Mouse (Mus musculus): ENCODE data around the gene Muc5ac. TPM values are rescaled to one million over a fixed set of nuclear protein-coding genes. Genes with fewer than 3 reads are reported as not detected.

Gene Muc5ac
- total RNA-seq (2014; rRNA removed) (not detected in 2 replicates), polyA plus RNA-seq (2015; fragmentation: Nextera tagmentation; extraction: Ambion mirVana) (not detected in 2 replicates)

DNA sequence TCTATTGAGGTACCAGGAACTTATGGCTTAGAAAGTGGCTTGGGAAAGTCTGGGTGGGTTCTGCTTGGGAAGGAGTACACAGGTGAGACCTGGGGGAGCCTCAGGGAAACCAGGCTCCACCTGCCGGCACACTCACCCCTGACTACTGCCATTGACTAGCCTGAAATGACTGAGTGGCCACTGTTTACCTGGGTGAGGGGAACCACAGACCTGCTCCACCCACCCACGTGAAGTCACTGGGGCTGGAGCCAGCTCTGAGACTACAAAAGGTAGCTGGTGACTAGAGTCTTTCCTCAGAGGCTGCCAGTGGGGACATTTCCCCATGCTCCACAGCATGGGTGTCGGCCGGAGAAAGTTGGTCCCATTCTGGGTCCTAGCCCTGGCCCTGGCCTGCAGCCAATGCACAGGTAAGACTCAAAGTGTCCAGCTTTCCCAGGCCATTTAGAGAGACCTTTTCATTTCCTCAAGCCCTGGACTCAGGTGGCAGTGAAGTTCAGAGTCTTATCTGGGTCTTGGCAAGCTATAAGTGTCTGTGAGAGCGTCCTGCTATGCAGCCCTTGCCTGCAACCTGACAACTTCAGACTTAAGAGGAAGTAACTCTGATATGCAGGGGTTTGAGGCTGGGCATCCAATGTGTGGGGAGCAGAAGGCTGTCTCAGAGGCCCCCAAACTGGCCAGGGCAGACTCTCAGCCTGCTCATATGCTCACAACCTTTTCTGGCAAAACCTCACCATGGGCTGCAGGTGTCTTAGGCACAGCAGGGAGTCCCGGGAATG is at the start of gene Muc5ac:
Gene Muc5ac (plus strand): TSS at position 296 of the 776 bp plus-strand sequence.
- no peak within 1 kb of the TSS for H3K9ac ChIP-seq (replicated peaks; ENCODE audit: low read length)
- no peaks in the 10 kb centered on the region for H3K27me3 ChIP-seq (ENCODE audit: insufficient read depth, low read length)
- no peaks in the 10 kb centered on the region for H3K4me1 ChIP-seq (ENCODE audit: insufficient read depth, low read length)
- WGBS: 92% methylated on average over 6 of the region's 6 CpGs
- no peak for ATAC-seq
- no peaks in the 10 kb centered on the region for H3K36me3 ChIP-seq (ENCODE audit: insufficient read depth, low read length)
- no peak within 1 kb of the TSS for H3K4me3 ChIP-seq (ENCODE audit: low read length)
- no peaks in the 10 kb centered on the region for H3K9me3 ChIP-seq (ENCODE audit: low read length)
- H3K4me2 ChIP-seq (ENCODE audit: low read depth, low read length): no peak within 1 kb of the TSS
- no peak for DNase-seq (ENCODE audit: low spot score)
- no peak within 1 kb of the TSS for H3K27ac ChIP-seq
- no peak for TF ChIP-seq CTCF (IDR thresholded peaks at IDR 0.05; ENCODE audit: low read depth)

- no peak for ATAC-seq
These were observed 41.2 kb upstream of the Muc5ac start for GRCm38 (mm10) chr7:141747451-141748100.

DNA sequence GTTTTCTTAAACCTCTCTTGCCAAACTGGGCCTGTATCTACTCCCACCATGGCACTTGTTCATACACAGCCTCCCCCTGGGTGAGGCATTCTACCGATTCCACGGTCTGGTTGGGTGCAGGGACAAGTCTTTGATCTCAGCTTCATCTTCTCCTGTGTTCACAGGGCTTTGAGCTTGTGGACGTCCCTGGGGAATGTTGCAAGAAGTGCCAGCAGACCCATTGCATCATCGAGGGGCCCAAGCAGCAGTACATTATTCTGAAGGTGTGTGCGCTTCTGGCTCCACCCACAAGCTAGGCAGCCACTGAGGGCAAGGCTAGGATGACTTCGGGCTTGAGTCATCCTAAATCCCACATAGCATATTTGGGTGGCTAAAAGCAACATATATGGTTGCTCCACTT is 36.3 kb upstream of the Muc5ac start:
- H3K9ac ChIP-seq (replicated peaks; ENCODE audit: low read length): no peak overlapping the region
- DNase-seq (ENCODE audit: low spot score) (no peak), ATAC-seq (no peak)
- no peak for TF ChIP-seq CTCF (IDR thresholded peaks at IDR 0.05; ENCODE audit: low read depth)
- H3K27ac ChIP-seq: no peak overlapping the region
- no peak overlapping the region for H3K4me2 ChIP-seq (ENCODE audit: low read depth, low read length)
- no peaks in the 10 kb centered on the region for H3K4me1 ChIP-seq (ENCODE audit: insufficient read depth, low read length)
- no peak overlapping the region for H3K4me3 ChIP-seq (ENCODE audit: low read length)
- H3K9me3 ChIP-seq (ENCODE audit: low read length): no peaks in the 10 kb centered on the region
- H3K27me3 ChIP-seq (ENCODE audit: insufficient read depth, low read length): no peaks in the 10 kb centered on the region
- no peaks in the 10 kb centered on the region for H3K36me3 ChIP-seq (ENCODE audit: insufficient read depth, low read length)
- WGBS: 87% methylated on average over 6 of the region's 6 CpGs

More at GRCm38 (mm10) chr7:141747451-141748100, 41.2 kb upstream of the Muc5ac start:
- Histone ChIP-seq H3K27me3 (ENCODE audit: insufficient read depth, low read length) (no peaks in the 10 kb centered on the region), H3K9me3 (ENCODE audit: low read length) (no peaks in the 10 kb centered on the region), H3K4me2 (ENCODE audit: low read depth, low read length) (no peak overlapping the region), H3K36me3 (ENCODE audit: insufficient read depth, low read length) (no peaks in the 10 kb centered on the region), H3K4me3 (ENCODE audit: low read length) (no peak overlapping the region), H3K9ac (replicated peaks; ENCODE audit: low read length) (no peak overlapping the region), H3K27ac (no peak overlapping the region), H3K4me1 (ENCODE audit: insufficient read depth, low read length) (no peaks in the 10 kb centered on the region)
- no peak for TF ChIP-seq CTCF (IDR thresholded peaks at IDR 0.05; ENCODE audit: low read depth)
- 76% methylated on average over 7 of the region's 7 CpGs for WGBS
- peak; percentile 9 for DNase-seq (ENCODE audit: low spot score)

DNA sequence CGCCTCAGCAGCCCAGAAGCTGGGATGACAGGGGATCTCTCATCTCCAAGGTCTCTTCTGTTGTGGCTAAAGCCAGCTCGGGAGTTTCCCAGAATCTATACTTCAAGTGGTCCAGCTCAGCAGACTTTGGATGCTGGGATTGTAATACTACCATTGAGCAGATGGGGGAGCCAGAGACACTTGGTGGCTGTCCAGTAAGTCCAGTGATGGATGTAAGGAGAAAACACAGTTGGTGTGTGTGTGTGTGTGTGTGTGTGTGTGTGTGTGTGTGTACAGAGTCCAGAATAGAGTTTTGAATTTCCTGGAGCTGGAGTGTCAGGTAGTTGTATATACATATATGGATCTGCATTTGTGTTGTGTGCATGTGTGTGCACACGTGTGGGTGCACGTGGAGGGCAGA is 32.9 kb upstream of the Muc5ac start:
- H3K4me3 ChIP-seq (ENCODE audit: low read length): no peak overlapping the region
- H3K4me1 ChIP-seq (ENCODE audit: insufficient read depth, low read length): no peaks in the 10 kb centered on the region
- H3K36me3 ChIP-seq (ENCODE audit: insufficient read depth, low read length): no peaks in the 10 kb centered on the region
- WGBS: 47% methylated on average over 4 of the region's 4 CpGs
- H3K4me2 ChIP-seq (ENCODE audit: low read depth, low read length): no peak overlapping the region
- H3K9me3 ChIP-seq (ENCODE audit: low read length): no peaks in the 10 kb centered on the region
- peak; percentile 66 for ATAC-seq
- no peak overlapping the region for H3K9ac ChIP-seq (replicated peaks; ENCODE audit: low read length)
- TF ChIP-seq CTCF (IDR thresholded peaks at IDR 0.05; ENCODE audit: low read depth): peak; percentile 94
- H3K27me3 ChIP-seq (ENCODE audit: insufficient read depth, low read length): no peaks in the 10 kb centered on the region
- peak; percentile 87 for DNase-seq (ENCODE audit: low spot score)
- no peak overlapping the region for H3K27ac ChIP-seq

- H3K27ac ChIP-seq: no peak overlapping the region
- DNase-seq (ENCODE audit: low spot score): no peak
- no peak overlapping the region for H3K4me2 ChIP-seq (ENCODE audit: low read depth, low read length)
- no peaks in the 10 kb centered on the region for H3K9me3 ChIP-seq (ENCODE audit: low read length)
- TF ChIP-seq CTCF (IDR thresholded peaks at IDR 0.05; ENCODE audit: low read depth): no peak
- no peak overlapping the region for H3K9ac ChIP-seq (replicated peaks; ENCODE audit: low read length)
- no peaks in the 10 kb centered on the region for H3K27me3 ChIP-seq (ENCODE audit: insufficient read depth, low read length)
- H3K4me3 ChIP-seq (ENCODE audit: low read length): no peak overlapping the region
- ATAC-seq: no peak
- H3K36me3 ChIP-seq (ENCODE audit: insufficient read depth, low read length): no peaks in the 10 kb centered on the region
- WGBS: 75% methylated on average over 4 of the region's 4 CpGs
- no peaks in the 10 kb centered on the region for H3K4me1 ChIP-seq (ENCODE audit: insufficient read depth, low read length)
These were observed 30.5 kb upstream of the Muc5ac start for GRCm38 (mm10) chr7:141758291-141758690.

DNA sequence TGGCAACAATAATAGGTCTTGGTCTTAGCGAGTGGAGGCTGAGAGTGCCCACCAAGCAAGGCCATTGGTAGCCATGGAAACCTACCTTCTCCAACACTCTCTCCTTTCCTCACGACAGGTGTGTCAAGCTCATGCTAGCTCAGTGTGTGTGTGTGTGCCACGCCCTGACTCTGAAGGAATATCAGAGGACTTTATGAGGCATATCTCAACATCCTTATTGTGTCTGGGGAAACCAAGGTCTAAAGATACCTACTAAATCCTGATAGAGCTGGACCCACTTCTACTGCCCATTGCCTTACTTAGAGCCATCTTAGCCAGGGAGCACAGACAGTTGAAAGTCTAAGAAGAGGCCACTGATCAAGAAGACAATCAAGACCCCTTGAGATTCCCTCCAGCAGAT is 18.3 kb upstream of the Muc5ac start:
- Histone ChIP-seq H3K9me3 (ENCODE audit: low read length) (no peaks in the 10 kb centered on the region), H3K4me3 (ENCODE audit: low read length) (no peak overlapping the region), H3K27me3 (ENCODE audit: insufficient read depth, low read length) (no peaks in the 10 kb centered on the region), H3K4me1 (ENCODE audit: insufficient read depth, low read length) (no peaks in the 10 kb centered on the region), H3K4me2 (ENCODE audit: low read depth, low read length) (no peak overlapping the region), H3K36me3 (ENCODE audit: insufficient read depth, low read length) (no peaks in the 10 kb centered on the region), H3K27ac (no peak overlapping the region), H3K9ac (replicated peaks; ENCODE audit: low read length) (no peak overlapping the region)
- no peak for ATAC-seq
- no peak for TF ChIP-seq CTCF (IDR thresholded peaks at IDR 0.05; ENCODE audit: low read depth)
- no peak for DNase-seq (ENCODE audit: low spot score)
- 88% methylated on average over 3 of the region's 3 CpGs for WGBS

- ATAC-seq (no peak), DNase-seq (ENCODE audit: low spot score) (no peak)
- WGBS: 82% methylated on average over 8 of the region's 8 CpGs
- H3K4me3 ChIP-seq (ENCODE audit: low read length): no peak overlapping the region
- no peak for TF ChIP-seq CTCF (IDR thresholded peaks at IDR 0.05; ENCODE audit: low read depth)
- no peaks in the 10 kb centered on the region for H3K27me3 ChIP-seq (ENCODE audit: insufficient read depth, low read length)
- H3K4me2 ChIP-seq (ENCODE audit: low read depth, low read length): no peak overlapping the region
- H3K4me1 ChIP-seq (ENCODE audit: insufficient read depth, low read length): no peaks in the 10 kb centered on the region
- no peak overlapping the region for H3K9ac ChIP-seq (replicated peaks; ENCODE audit: low read length)
- no peaks in the 10 kb centered on the region for H3K36me3 ChIP-seq (ENCODE audit: insufficient read depth, low read length)
- H3K27ac ChIP-seq: no peak overlapping the region
- no peaks in the 10 kb centered on the region for H3K9me3 ChIP-seq (ENCODE audit: low read length)
These were observed 17.8 kb upstream of the Muc5ac start for GRCm38 (mm10) chr7:141770988-141771387.
